Mouse (Mus musculus) heart, embryonic 14.5 days (tissue): ENCODE data around the gene Bex2. TPM values are rescaled to one million over a fixed set of nuclear protein-coding genes. Genes with fewer than 3 reads are reported as not detected.
A peak's percentile ranks its signal among the peaks of the same experiment; 100 is the strongest.
"Not testable (repeated sequence)": the region's sequence is repeated elsewhere in the genome, so short reads cannot be mapped to it uniquely, and the experiment has no call there.

Source experiments
- ATAC-seq: fragments of 200-750 bp; cut with Nextera tagmentation; 2 replicates; pipeline ENCODE4 v1.8.0; 2017; ENCODE audit warnings: low read depth, moderate TSS enrichment; ENCODE audit not compliant: insufficient number of reproducible peaks, insufficient read depth, low FRiP score
- H3K27ac ChIP-seq, 2 experiments: fragments of 200-500 bp in 1 of 2; fragments of 300-500 bp in 1 of 2; sonication (generic) in 1 of 2; replicated peaks in 1 of 2; 2 replicates each; pipeline ENCODE4 v1.5.1; 2012 to 2014; ENCODE audit warnings: low read depth in 2 of 2, low read length in 2 of 2, control low read depth in 1 of 2, mild to moderate bottlenecking in 1 of 2, mixed read lengths in 1 of 2; ENCODE audit not compliant: control insufficient read depth in 1 of 2, insufficient read depth in 1 of 2
- H3K27me3 ChIP-seq: fragments of 300-500 bp; sonication (generic); 2 replicates; pipeline ENCODE4 v1.6.1; 2014; ENCODE audit warnings: mild to moderate bottlenecking, low read length, control low read depth; ENCODE audit not compliant: control insufficient read depth, insufficient read depth
- H3K36me3 ChIP-seq: fragments of 300-500 bp; sonication (generic); 2 replicates; pipeline ENCODE4 v1.6.1; 2014; ENCODE audit warnings: mild to moderate bottlenecking, control low read depth, low read length, mixed read lengths; ENCODE audit not compliant: control insufficient read depth, insufficient read depth
- H3K4me1 ChIP-seq, 2 experiments: fragments of 200-500 bp in 1 of 2; fragments of 300-500 bp in 1 of 2; sonication (generic) in 1 of 2; 2 replicates each; pipeline ENCODE4 v1.6.1; 2012 to 2014; ENCODE audit warnings: low read length in 2 of 2, control low read depth in 1 of 2, mixed read lengths in 1 of 2; ENCODE audit not compliant: control insufficient read depth in 2 of 2, insufficient read depth in 2 of 2
- H3K4me2 ChIP-seq: fragments of 300-500 bp; sonication (generic); 2 replicates; pipeline ENCODE4 v1.6.1; 2014; ENCODE audit warnings: mild to moderate bottlenecking, low read length
- H3K4me3 ChIP-seq, 2 experiments: fragments of 200-500 bp in 1 of 2; fragments of 300-500 bp in 1 of 2; sonication (generic) in 1 of 2; 2 replicates each; pipeline ENCODE4 v1.5.1; 2012 to 2014; ENCODE audit warnings: low read length in 2 of 2, mild to moderate bottlenecking in 2 of 2, control low read depth in 1 of 2, low read depth in 1 of 2, moderate library complexity in 1 of 2; ENCODE audit not compliant: control insufficient read depth in 1 of 2, insufficient read depth in 1 of 2
- H3K9ac ChIP-seq: fragments of 300-500 bp; sonication (generic); 2 replicates; pipeline ENCODE4 v1.6.1; 2014; ENCODE audit warnings: mild to moderate bottlenecking, low read length
- H3K9me3 ChIP-seq: fragments of 300-500 bp; sonication (generic); 2 replicates; pipeline ENCODE4 v1.6.1; 2016; ENCODE audit warnings: low read length, control low read depth; ENCODE audit not compliant: control insufficient read depth
- WGBS: fragments of 180-500 bp; shearing (Covaris S2); extraction: QIAGEN DNeasy Blood & Tissue Kit; methylation state at CpG from one replicate; pipeline ENCODE4 v1.1.7; 2014; 5-methylcytosine and 5-hydroxymethylcytosine counted together
- polyA plus RNA-seq: library from polyadenylated mRNA; unstranded; fragments of >200 nt; fragmentation: Nextera tagmentation; extraction: Ambion mirVana; gene quantifications from 2 replicates; pipeline ENCODE4 v1.2.1, GENCODE M21; 2014

Gene Bex2
- polyA plus RNA-seq, 1 experiment from 2014 or later: 18.9 TPM

- no peak for ATAC-seq
Measured at GRCm38 (mm10) chrX:136092497-136093279, 24.7 kb upstream of the Bex2 start.

DNA sequence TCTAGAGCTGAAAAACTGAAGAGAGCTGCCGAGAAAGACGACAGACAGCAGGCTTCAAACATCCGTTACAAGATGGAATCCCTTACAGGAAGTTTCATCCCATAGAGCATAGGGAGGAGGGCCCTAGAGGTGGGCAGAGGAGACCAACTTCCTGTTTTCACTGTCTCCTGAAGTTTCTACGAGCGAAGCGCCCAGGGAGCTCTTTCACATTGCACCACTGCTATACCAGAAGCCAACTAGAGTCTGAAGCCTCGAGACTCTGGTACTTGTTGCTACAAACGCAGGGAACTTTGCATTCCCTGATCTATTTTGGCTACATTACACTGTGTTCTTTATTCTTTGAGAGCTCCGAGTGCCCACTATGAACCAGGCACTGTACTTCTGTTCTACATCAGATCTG lies 17.1 kb upstream of the Bex2 start, which contains the start of gene Nxf3:
Nxf3 (minus strand) TSS at position 101 of the 400 bp plus-strand sequence.
- Histone ChIP-seq H3K4me3 (no peak within 1 kb of the TSS), H3K9ac (no peak within 1 kb of the TSS), H3K36me3 (no peaks in the 10 kb centered on the region), H3K27me3 (no peaks in the 10 kb centered on the region), H3K27ac (no peak within 1 kb of the TSS), H3K4me2 (no peak within 1 kb of the TSS), H3K9me3 (no peaks in the 10 kb centered on the region), H3K4me1 (no peaks in the 10 kb centered on the region)
- ATAC-seq: no peak
- 68% methylated on average over 9 of the region's 9 CpGs for WGBS

More at GRCm38 (mm10) chrX:136092497-136093279, 24.7 kb upstream of the Bex2 start:
- Histone ChIP-seq H3K4me3 (no peak overlapping the region), H3K27ac (no peak overlapping the region), H3K27me3 (no peaks in the 10 kb centered on the region), H3K36me3 (no peaks in the 10 kb centered on the region), H3K9ac (no peak overlapping the region), H3K4me2 (no peak overlapping the region), H3K9me3 (no peaks in the 10 kb centered on the region), H3K4me1 (no peaks in the 10 kb centered on the region)
- WGBS: 22% methylated on average over 2 of the region's 2 CpGs

- Histone ChIP-seq H3K4me2 (peak overlapping the region; percentile 56), H3K4me3 (peak overlapping the region; percentile 18; a peak in 2 of 4 replicates)
- 0 out of 2 replicates have a peak, but pooled peaks have one; percentile 13 for ATAC-seq
- not testable (repeated sequence) for H3K27me3 ChIP-seq, H3K36me3 ChIP-seq, H3K9ac ChIP-seq, H3K27ac ChIP-seq, H3K4me1 ChIP-seq, H3K9me3 ChIP-seq
- 23% methylated on average over 14 of the region's 48 CpGs for WGBS
Measured at GRCm38 (mm10) chrX:136067201-136067991, 640 bp downstream of the Bex2 start.

DNA sequence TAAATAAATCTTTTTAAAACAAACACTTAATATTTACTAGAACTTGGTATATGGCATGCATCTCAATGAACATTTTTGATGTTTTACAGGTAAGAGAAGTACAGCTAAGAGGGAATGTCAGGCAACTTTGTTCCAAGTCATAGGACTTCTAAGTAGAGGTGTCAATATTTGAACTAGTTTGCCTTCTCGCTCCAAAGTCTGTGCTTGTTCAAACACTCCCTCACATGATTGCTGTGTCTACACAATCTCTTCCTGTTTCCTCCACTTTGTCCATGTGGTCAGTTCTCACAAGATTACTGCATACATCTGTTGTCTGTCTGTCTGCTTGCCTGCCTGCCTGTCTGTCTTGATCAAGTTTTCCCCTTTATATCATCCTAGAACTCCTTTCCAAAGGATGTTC lies 7.3 kb downstream of the Bex2 start:
- Histone ChIP-seq H3K27me3 (no peaks in the 10 kb centered on the region), H3K4me3 (no peak overlapping the region), H3K36me3 (no peaks in the 10 kb centered on the region), H3K4me2 (no peak overlapping the region), H3K27ac (no peak overlapping the region), H3K9me3 (no peaks in the 10 kb centered on the region), H3K4me1 (no peaks in the 10 kb centered on the region), H3K9ac (no peak overlapping the region)
- ATAC-seq: no peak
- WGBS: 48% methylated on average over 1 of the region's 1 CpGs

DNA sequence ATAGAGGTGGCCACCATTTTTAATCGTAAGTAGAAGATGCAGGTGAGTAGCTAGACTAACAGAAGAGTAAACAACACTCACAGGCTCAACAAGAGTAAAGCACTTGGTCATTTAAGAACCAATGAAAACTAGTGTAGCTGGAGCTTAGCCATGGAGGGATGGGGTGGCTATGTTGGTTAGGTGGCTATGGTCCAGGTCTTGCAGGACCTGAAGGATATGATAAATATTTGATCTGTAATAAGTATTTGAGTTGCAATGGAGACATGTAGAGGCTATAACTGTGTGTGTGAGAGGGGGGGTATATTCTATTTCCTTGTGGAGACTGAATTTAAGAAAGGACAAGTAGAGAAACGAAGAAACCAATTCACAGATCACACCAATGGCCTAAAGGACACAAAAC lies 16.8 kb downstream of the Bex2 start:
- WGBS: 67% methylated on average over 2 of the region's 2 CpGs
- Histone ChIP-seq H3K4me3 (no peak overlapping the region), H3K9me3 (no peaks in the 10 kb centered on the region), H3K4me2 (no peak overlapping the region), H3K4me1 (no peaks in the 10 kb centered on the region), H3K27me3 (no peaks in the 10 kb centered on the region), H3K9ac (no peak overlapping the region), H3K36me3 (no peaks in the 10 kb centered on the region), H3K27ac (no peak overlapping the region)
- no peak for ATAC-seq

DNA sequence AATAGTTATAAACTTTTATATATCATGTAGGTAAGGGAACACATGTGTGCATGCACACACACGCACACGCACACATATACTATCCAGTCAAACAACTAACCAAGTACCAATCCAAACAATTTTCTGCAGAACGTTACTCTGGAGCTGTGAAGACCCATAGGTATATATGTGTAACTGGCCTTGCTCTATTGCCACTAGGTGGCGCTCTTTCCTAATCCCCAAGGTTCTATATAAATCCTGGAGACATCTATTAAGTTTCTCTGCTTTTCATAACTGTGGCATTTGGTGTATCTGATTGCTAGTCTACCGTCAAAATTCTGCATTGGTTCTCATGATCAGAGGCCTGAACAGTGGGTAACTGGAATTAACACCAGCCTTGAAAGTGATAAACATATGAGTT lies 20.5 kb downstream of the Bex2 start:
- no peak overlapping the region for H3K9ac ChIP-seq
- H3K27ac ChIP-seq: no peak overlapping the region
- H3K4me2 ChIP-seq: no peak overlapping the region
- 12% methylated on average over 5 of the region's 5 CpGs for WGBS
- no peaks in the 10 kb centered on the region for H3K4me1 ChIP-seq
- no peak overlapping the region for H3K4me3 ChIP-seq
- H3K36me3 ChIP-seq: no peaks in the 10 kb centered on the region
- no peaks in the 10 kb centered on the region for H3K27me3 ChIP-seq
- no peaks in the 10 kb centered on the region for H3K9me3 ChIP-seq
- ATAC-seq: no peak

DNA sequence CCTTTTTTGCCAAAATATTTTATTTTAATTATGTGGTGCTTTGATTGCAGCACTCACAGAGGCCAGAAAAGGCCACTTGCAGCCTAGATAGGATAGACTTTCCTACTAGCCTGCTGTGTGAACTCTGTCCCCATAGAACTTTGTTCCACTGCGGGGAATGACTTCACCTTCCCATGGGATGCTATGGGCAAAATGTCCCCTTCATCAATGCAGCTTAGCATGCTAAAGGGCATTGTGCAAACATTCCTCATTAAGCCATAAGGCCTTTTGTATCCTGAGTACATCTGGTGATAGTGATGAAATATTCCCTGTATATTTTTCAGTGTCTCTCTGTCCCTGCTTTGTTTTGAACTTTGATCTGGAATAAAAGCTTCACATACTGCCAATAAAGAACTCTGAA lies 24.3 kb downstream of the Bex2 start:
- H3K4me1 ChIP-seq: no peaks in the 10 kb centered on the region
- 81% methylated on average over 1 of the region's 1 CpGs for WGBS
- no peaks in the 10 kb centered on the region for H3K27me3 ChIP-seq
- no peaks in the 10 kb centered on the region for H3K36me3 ChIP-seq
- no peak overlapping the region for H3K9ac ChIP-seq
- no peaks in the 10 kb centered on the region for H3K9me3 ChIP-seq
- no peak for ATAC-seq
- no peak overlapping the region for H3K4me2 ChIP-seq
- no peak overlapping the region for H3K4me3 ChIP-seq
- H3K27ac ChIP-seq: no peak overlapping the region
